Mouse (Mus musculus) heart, embryonic 14.5 days (tissue): ENCODE results near the gene Olfr322. TPM values are rescaled to one million over a fixed set of nuclear protein-coding genes. Genes with fewer than 3 reads are reported as not detected.

ENCODE experiments used
- ATAC-seq: fragments of 200-750 bp; cut with Nextera tagmentation; 2 replicates; pipeline ENCODE4 v1.8.0; 2017; ENCODE audit warnings: low read depth, moderate TSS enrichment; ENCODE audit not compliant: insufficient number of reproducible peaks, insufficient read depth, low FRiP score
- H3K27ac ChIP-seq, 2 experiments: fragments of 200-500 bp in 1 of 2; fragments of 300-500 bp in 1 of 2; sonication (generic) in 1 of 2; replicated peaks in 1 of 2; 2 replicates each; pipeline ENCODE4 v1.5.1; 2012 to 2014; ENCODE audit warnings: low read depth in 2 of 2, low read length in 2 of 2, control low read depth in 1 of 2, mild to moderate bottlenecking in 1 of 2, mixed read lengths in 1 of 2; ENCODE audit not compliant: control insufficient read depth in 1 of 2, insufficient read depth in 1 of 2
- H3K27me3 ChIP-seq: fragments of 300-500 bp; sonication (generic); 2 replicates; pipeline ENCODE4 v1.6.1; 2014; ENCODE audit warnings: mild to moderate bottlenecking, low read length, control low read depth; ENCODE audit not compliant: control insufficient read depth, insufficient read depth
- H3K36me3 ChIP-seq: fragments of 300-500 bp; sonication (generic); 2 replicates; pipeline ENCODE4 v1.6.1; 2014; ENCODE audit warnings: mild to moderate bottlenecking, control low read depth, low read length, mixed read lengths; ENCODE audit not compliant: control insufficient read depth, insufficient read depth
- H3K4me1 ChIP-seq, 2 experiments: fragments of 200-500 bp in 1 of 2; fragments of 300-500 bp in 1 of 2; sonication (generic) in 1 of 2; 2 replicates each; pipeline ENCODE4 v1.6.1; 2012 to 2014; ENCODE audit warnings: low read length in 2 of 2, control low read depth in 1 of 2, mixed read lengths in 1 of 2; ENCODE audit not compliant: control insufficient read depth in 2 of 2, insufficient read depth in 2 of 2
- H3K4me2 ChIP-seq: fragments of 300-500 bp; sonication (generic); 2 replicates; pipeline ENCODE4 v1.6.1; 2014; ENCODE audit warnings: mild to moderate bottlenecking, low read length
- H3K4me3 ChIP-seq, 2 experiments: fragments of 200-500 bp in 1 of 2; fragments of 300-500 bp in 1 of 2; sonication (generic) in 1 of 2; 2 replicates each; pipeline ENCODE4 v1.5.1; 2012 to 2014; ENCODE audit warnings: low read length in 2 of 2, mild to moderate bottlenecking in 2 of 2, control low read depth in 1 of 2, low read depth in 1 of 2, moderate library complexity in 1 of 2; ENCODE audit not compliant: control insufficient read depth in 1 of 2, insufficient read depth in 1 of 2
- H3K9ac ChIP-seq: fragments of 300-500 bp; sonication (generic); 2 replicates; pipeline ENCODE4 v1.6.1; 2014; ENCODE audit warnings: mild to moderate bottlenecking, low read length
- H3K9me3 ChIP-seq: fragments of 300-500 bp; sonication (generic); 2 replicates; pipeline ENCODE4 v1.6.1; 2016; ENCODE audit warnings: low read length, control low read depth; ENCODE audit not compliant: control insufficient read depth
- WGBS: fragments of 180-500 bp; shearing (Covaris S2); extraction: QIAGEN DNeasy Blood & Tissue Kit; methylation state at CpG from one replicate; pipeline ENCODE4 v1.1.7; 2014; 5-methylcytosine and 5-hydroxymethylcytosine counted together
- polyA plus RNA-seq: library from polyadenylated mRNA; unstranded; fragments of >200 nt; fragmentation: Nextera tagmentation; extraction: Ambion mirVana; gene quantifications from 2 replicates; pipeline ENCODE4 v1.2.1, GENCODE M21; 2014

The Olfr322 gene
- polyA plus RNA-seq, result not detected in 2 replicates

DNA sequence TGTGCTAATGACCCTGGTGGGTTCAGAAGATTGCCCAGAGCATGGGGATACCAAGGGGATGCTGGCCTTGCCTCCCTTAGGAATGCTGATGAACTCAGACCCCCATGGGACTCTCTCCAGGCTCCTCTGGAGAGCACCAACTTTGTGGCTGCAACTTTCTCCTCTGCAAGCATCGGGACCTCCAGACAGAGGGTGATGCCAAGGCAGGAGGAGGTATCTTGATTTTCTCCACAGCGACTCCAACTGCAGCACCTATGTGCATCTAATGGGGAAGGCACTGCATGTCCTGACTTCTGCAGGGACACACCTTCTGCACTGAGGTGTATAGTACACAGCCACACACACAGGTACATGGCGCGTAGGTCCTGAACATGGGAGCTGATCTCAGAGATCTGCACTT, at the start of gene Olfr322:
Gene Olfr322, plus strand, starts transcription at position 187 of the 400 bp plus-strand sequence.
- H3K4me2 ChIP-seq, result no peak within 1 kb of the TSS
- no peaks in the 10 kb centered on the region for H3K36me3 ChIP-seq
- no peaks in the 10 kb centered on the region for H3K4me1 ChIP-seq
- 82% methylated on average over 4 of the region's 4 CpGs for WGBS
- H3K27me3 ChIP-seq, result no peaks in the 10 kb centered on the region
- no peak within 1 kb of the TSS for H3K9ac ChIP-seq
- H3K9me3 ChIP-seq, result no peaks in the 10 kb centered on the region
- no peak within 1 kb of the TSS for H3K4me3 ChIP-seq
- no peak for ATAC-seq
- H3K27ac ChIP-seq, result no peak within 1 kb of the TSS

DNA sequence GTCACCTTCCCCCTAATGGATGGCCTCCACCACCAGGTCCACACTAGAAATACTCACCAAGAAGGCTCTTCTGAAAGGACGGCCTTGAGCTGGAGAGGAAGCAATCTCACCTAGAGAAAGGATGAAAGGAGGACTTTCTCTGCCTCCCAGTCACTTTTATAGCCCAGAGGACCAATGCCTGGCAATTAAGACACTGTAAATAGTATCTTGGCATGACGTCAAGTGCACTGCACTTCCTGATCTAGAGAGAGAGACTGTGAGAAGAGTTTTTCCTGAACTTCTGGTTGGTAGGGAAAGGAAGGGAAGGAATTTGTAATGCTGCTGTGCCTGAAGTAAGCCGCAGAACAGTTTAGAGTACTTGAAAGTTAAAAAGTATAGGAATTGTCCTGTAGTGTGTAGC, 45.2 kb upstream of the Olfr322 start:
- WGBS, result 63% methylated on average over 3 of the region's 3 CpGs
- no peak for ATAC-seq
- H3K4me2 ChIP-seq, result no peak overlapping the region

GRCm38 (mm10) chr11:58614526-58614925, 44.1 kb upstream of the Olfr322 start:
- H3K4me1 ChIP-seq, result no peaks in the 10 kb centered on the region
- H3K4me3 ChIP-seq, result no peak overlapping the region
- H3K9ac ChIP-seq, result no peak overlapping the region
- no peak overlapping the region for H3K27ac ChIP-seq
- no peak overlapping the region for H3K4me2 ChIP-seq
- ATAC-seq, result no peak
- H3K36me3 ChIP-seq, result no peaks in the 10 kb centered on the region
- H3K9me3 ChIP-seq, result no peaks in the 10 kb centered on the region
- no peaks in the 10 kb centered on the region; the same call in 1 of the 2 replicates for H3K27me3 ChIP-seq

More for the DNA sequence above, 45.2 kb upstream of the Olfr322 start:
- no peak overlapping the region for H3K9ac ChIP-seq
- no peaks in the 10 kb centered on the region for H3K9me3 ChIP-seq
- no peaks in the 10 kb centered on the region; the same call in 1 of the 2 replicates for H3K27me3 ChIP-seq
- H3K36me3 ChIP-seq, result no peaks in the 10 kb centered on the region
- no peaks in the 10 kb centered on the region for H3K4me1 ChIP-seq
- no peak overlapping the region for H3K4me3 ChIP-seq
- H3K27ac ChIP-seq, result no peak overlapping the region

- no peak for ATAC-seq
- Histone ChIP-seq H3K27ac (no peak within 1 kb of the TSS), H3K9me3 (no peaks in the 10 kb centered on the region), H3K9ac (no peak within 1 kb of the TSS), H3K36me3 (no peaks in the 10 kb centered on the region), H3K4me1 (no peaks in the 10 kb centered on the region), H3K4me3 (no peak within 1 kb of the TSS), H3K27me3 (no peaks in the 10 kb centered on the region; the same call in 1 of the 2 replicates), H3K4me2 (no peak within 1 kb of the TSS)
- 83% methylated on average over 4 of the region's 4 CpGs for WGBS
These were observed 42.6 kb upstream of the Olfr322 start, which contains the start of gene 2210407C18Rik for GRCm38 (mm10) chr11:58615975-58616374. Gene 2210407C18Rik (minus strand): TSS chr11:58616075.

- Histone ChIP-seq H3K9ac (no peak overlapping the region), H3K4me1 (no peaks in the 10 kb centered on the region), H3K36me3 (no peaks in the 10 kb centered on the region), H3K4me2 (no peak overlapping the region), H3K27me3 (no peaks in the 10 kb centered on the region), H3K9me3 (no peaks in the 10 kb centered on the region), H3K4me3 (no peak overlapping the region), H3K27ac (no peak overlapping the region)
- ATAC-seq, result no peak
- WGBS, result 34% methylated on average over 3 of the region's 3 CpGs
These were observed 40.2 kb upstream of the Olfr322 start for GRCm38 (mm10) chr11:58618369-58618768.

- ATAC-seq, result no peak
- Histone ChIP-seq H3K9me3 (no peaks in the 10 kb centered on the region), H3K36me3 (no peaks in the 10 kb centered on the region), H3K27ac (no peak overlapping the region), H3K4me3 (no peak overlapping the region), H3K27me3 (no peaks in the 10 kb centered on the region), H3K4me2 (no peak overlapping the region), H3K4me1 (no peaks in the 10 kb centered on the region), H3K9ac (no peak overlapping the region)
- WGBS, result 65% methylated on average over 6 of the region's 6 CpGs
These were observed 39.8 kb upstream of the Olfr322 start for GRCm38 (mm10) chr11:58618793-58619192.

- H3K9me3 ChIP-seq, result no peaks in the 10 kb centered on the region
- H3K9ac ChIP-seq, result no peak overlapping the region
- H3K27ac ChIP-seq, result no peak overlapping the region
- no peaks in the 10 kb centered on the region for H3K36me3 ChIP-seq
- H3K27me3 ChIP-seq, result no peaks in the 10 kb centered on the region
- no peak overlapping the region for H3K4me3 ChIP-seq
- no peaks in the 10 kb centered on the region for H3K4me1 ChIP-seq
- WGBS, result 65% methylated on average over 4 of the region's 4 CpGs
- no peak overlapping the region for H3K4me2 ChIP-seq
- no peak for ATAC-seq
These were observed 32.4 kb upstream of the Olfr322 start for GRCm38 (mm10) chr11:58626146-58626545.

GRCm38 (mm10) chr11:58630401-58630800, 28.2 kb upstream of the Olfr322 start, which contains the start of gene Olfr323:
Gene Olfr323 (minus strand): TSS chr11:58630501.
- Histone ChIP-seq H3K36me3 (no peaks in the 10 kb centered on the region), H3K4me1 (no peaks in the 10 kb centered on the region), H3K4me3 (no peak within 1 kb of the TSS), H3K9ac (no peak within 1 kb of the TSS), H3K4me2 (no peak within 1 kb of the TSS), H3K27me3 (no peaks in the 10 kb centered on the region), H3K9me3 (no peaks in the 10 kb centered on the region), H3K27ac (no peak within 1 kb of the TSS)
- WGBS, result 73% methylated on average over 5 of the region's 5 CpGs
- no peak for ATAC-seq
